Mouse (Mus musculus) intestine, embryonic 14.5 days (tissue): Measurements from ENCODE around the gene Nkapd1. TPM values are rescaled to one million over a fixed set of nuclear protein-coding genes. Genes with fewer than 3 reads are reported as not detected.

ENCODE experiments used
- ATAC-seq: fragments of 200-750 bp; cut with Nextera tagmentation; replicated peaks from 2 replicates; pipeline ENCODE4 v1.8.0; 2017; ENCODE audit warnings: low read depth, moderate number of reproducible peaks, moderate TSS enrichment, moderate library complexity; ENCODE audit not compliant: low FRiP score, low TSS enrichment
- DNase-seq: peaks from one replicate; pipeline ENCODE4 v3.0.0-alpha.2; 2018; ENCODE audit warnings: low spot score
- H3K27ac ChIP-seq: fragments of 300-500 bp; sonication (generic); 2 replicates; pipeline ENCODE4 v1.5.1; 2014; ENCODE audit warnings: low read depth, mild to moderate bottlenecking, control low read depth
- H3K27me3 ChIP-seq: fragments of 300-500 bp; sonication (generic); replicated peaks from 2 replicates; pipeline ENCODE4 v1.6.1; 2014; ENCODE audit warnings: low read length, control low read depth; ENCODE audit not compliant: control insufficient read depth, insufficient read depth
- H3K36me3 ChIP-seq: fragments of 300-500 bp; sonication (generic); 2 replicates; pipeline ENCODE4 v1.6.1; 2014; ENCODE audit warnings: low read length, control low read depth; ENCODE audit not compliant: control insufficient read depth, insufficient read depth
- H3K4me1 ChIP-seq: fragments of 300-500 bp; sonication (generic); replicated peaks from 2 replicates; pipeline ENCODE4 v1.6.1; 2014; ENCODE audit warnings: low read length, control low read depth, mixed read lengths; ENCODE audit not compliant: control insufficient read depth, insufficient read depth
- H3K4me2 ChIP-seq: fragments of 300-500 bp; sonication (generic); 2 replicates; pipeline ENCODE4 v1.6.1; 2014; ENCODE audit warnings: low read length
- H3K4me3 ChIP-seq: fragments of 300-500 bp; sonication (generic); 2 replicates; pipeline ENCODE4 v1.5.1; 2014; ENCODE audit warnings: low read depth, low read length, control low read depth, mixed read lengths
- H3K9ac ChIP-seq: fragments of 300-500 bp; sonication (generic); 2 replicates; pipeline ENCODE4 v1.6.1; 2014; ENCODE audit warnings: mild to moderate bottlenecking, low read length
- H3K9me3 ChIP-seq: fragments of 300-500 bp; sonication (generic); 2 replicates; pipeline ENCODE4 v1.6.1; 2016; ENCODE audit warnings: low read length, control low read depth; ENCODE audit not compliant: control insufficient read depth
- WGBS: fragments of 180-500 bp; shearing (Covaris S2); extraction: QIAGEN DNeasy Blood & Tissue Kit; methylation state at CpG from one replicate; pipeline ENCODE4 v1.1.7; 2014; 5-methylcytosine and 5-hydroxymethylcytosine counted together
- polyA plus RNA-seq: library from polyadenylated mRNA; unstranded; fragments of >200 nt; fragmentation: Nextera tagmentation; extraction: Ambion mirVana; gene quantifications from 2 replicates; pipeline ENCODE4 v1.2.1, GENCODE M21; 2014

The Nkapd1 gene
- polyA plus RNA-seq, 1 experiment from 2014 or later = 20.7 TPM

DNA sequence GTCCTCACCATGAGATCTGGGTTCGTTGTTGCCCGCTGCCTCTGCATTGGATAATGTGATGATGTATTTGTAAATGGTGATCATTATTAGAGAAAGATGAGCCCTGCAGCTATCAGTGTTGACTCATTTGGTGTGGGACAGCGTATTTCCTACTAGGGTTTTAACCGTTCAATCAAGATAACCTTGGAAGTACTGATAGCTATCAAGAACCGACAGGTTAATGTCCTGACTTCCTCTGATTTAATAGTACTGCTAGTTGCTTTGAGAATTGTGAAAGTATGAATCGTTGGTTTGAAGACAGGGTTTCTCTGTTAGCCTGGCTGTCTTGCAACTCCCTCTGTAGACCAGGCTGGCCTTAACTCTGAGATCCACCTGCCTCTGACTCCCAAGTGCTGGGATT, 12.9 kb downstream of the Nkapd1 start:
- ATAC-seq = no peak
- no peaks in the 10 kb centered on the region for H3K9me3 ChIP-seq
- peak overlapping the region; percentile 81 for H3K27ac ChIP-seq
- H3K36me3 ChIP-seq = peaks cover 54% of the 10 kb centered on the region
- H3K27me3 ChIP-seq = no peaks in the 10 kb centered on the region
- H3K4me2 ChIP-seq = peak overlapping the region; percentile 79
- peak overlapping the region; percentile 79 for H3K9ac ChIP-seq
- no peak for DNase-seq
- peaks cover 8% of the 10 kb centered on the region; the same call in 1 of the 2 replicates for H3K4me1 ChIP-seq
- 3% methylated on average over 6 of the region's 6 CpGs for WGBS
- peak overlapping the region; percentile 79 for H3K4me3 ChIP-seq

GRCm38 (mm10) chr9:50603998-50604324, 13.3 kb downstream of the Nkapd1 start:
- Histone ChIP-seq H3K27me3 (no peaks in the 10 kb centered on the region), H3K4me2 (peak overlapping the region; percentile 79), H3K27ac (peak overlapping the region; percentile 81), H3K4me3 (peak overlapping the region; percentile 79), H3K36me3 (peaks cover 54% of the 10 kb centered on the region), H3K9me3 (no peaks in the 10 kb centered on the region), H3K4me1 (peaks cover 8% of the 10 kb centered on the region; the same call in 1 of the 2 replicates), H3K9ac (peak overlapping the region; percentile 79)
- no peak for DNase-seq
- peak; percentile 83 for ATAC-seq
- WGBS = 0% methylated on average over 24 of the region's 24 CpGs

- H3K4me1 ChIP-seq = peaks cover 8% of the 10 kb centered on the region; the same call in 1 of the 2 replicates
- peak within 1 kb of the TSS; percentile 79 for H3K4me3 ChIP-seq
- H3K9me3 ChIP-seq = no peaks in the 10 kb centered on the region
- peak within 1 kb of the TSS; percentile 79 for H3K9ac ChIP-seq
- H3K27ac ChIP-seq = peak within 1 kb of the TSS; percentile 81
- WGBS = under 1% methylated on average over 48 of the region's 48 CpGs
- ATAC-seq (peak; percentile 94), DNase-seq (peak; percentile 92)
- peak within 1 kb of the TSS; percentile 79 for H3K4me2 ChIP-seq
- H3K27me3 ChIP-seq = no peaks in the 10 kb centered on the region
- peaks cover 54% of the 10 kb centered on the region for H3K36me3 ChIP-seq
These were observed 13.9 kb downstream of the Nkapd1 start, which contains the start of the genes Sdhd and Timm8b for GRCm38 (mm10) chr9:50603189-50603997. Gene Sdhd, minus strand, starts transcription at chr9:50603812. Gene Timm8b, plus strand, starts transcription at chr9:50603910.

GRCm38 (mm10) chr9:50602055-50602845, 15.0 kb downstream of the Nkapd1 start:
- no peaks in the 10 kb centered on the region for H3K9me3 ChIP-seq
- peaks cover 8% of the 10 kb centered on the region; the same call in 1 of the 2 replicates for H3K4me1 ChIP-seq
- DNase-seq (no peak), ATAC-seq (no peak)
- H3K36me3 ChIP-seq = peaks cover 54% of the 10 kb centered on the region
- peak overlapping the region; percentile 79 for H3K4me3 ChIP-seq
- no peak overlapping the region for H3K27ac ChIP-seq
- peak overlapping the region; percentile 79 for H3K4me2 ChIP-seq
- no peaks in the 10 kb centered on the region for H3K27me3 ChIP-seq
- 86% methylated on average over 7 of the region's 7 CpGs for WGBS
- peak overlapping the region; percentile 76; the same call in 1 of the 2 replicates for H3K9ac ChIP-seq

DNA sequence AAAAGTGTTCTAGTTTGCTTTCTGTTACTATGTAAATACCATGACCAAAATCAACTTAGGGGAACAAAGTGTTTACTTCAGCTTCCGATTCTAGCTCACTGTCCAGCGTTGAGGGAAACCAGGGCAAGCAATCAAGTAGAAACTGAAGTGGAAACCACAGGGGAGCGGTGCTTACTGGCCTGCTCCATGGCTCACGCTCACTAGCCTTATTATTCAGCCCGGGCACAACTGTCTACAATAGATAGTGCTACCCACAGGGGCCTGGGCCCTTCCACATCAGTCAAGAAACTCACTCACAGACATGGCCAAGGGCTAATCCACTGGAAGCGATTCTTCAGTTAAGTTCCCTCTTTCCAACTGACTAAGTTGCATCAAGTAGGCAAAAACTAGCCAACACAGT, 15.7 kb downstream of the Nkapd1 start:
- no peak overlapping the region for H3K4me3 ChIP-seq
- peaks cover 56% of the 10 kb centered on the region for H3K36me3 ChIP-seq
- 85% methylated on average over 6 of the region's 6 CpGs for WGBS
- H3K9me3 ChIP-seq = no peaks in the 10 kb centered on the region
- no peak overlapping the region for H3K9ac ChIP-seq
- H3K27ac ChIP-seq = no peak overlapping the region
- no peak for ATAC-seq
- H3K27me3 ChIP-seq = no peaks in the 10 kb centered on the region
- H3K4me2 ChIP-seq = no peak overlapping the region
- H3K4me1 ChIP-seq = peaks cover 8% of the 10 kb centered on the region; the same call in 1 of the 2 replicates
- no peak for DNase-seq

- WGBS = 94% methylated on average over 8 of the region's 8 CpGs
- Histone ChIP-seq H3K9me3 (no peaks in the 10 kb centered on the region), H3K4me1 (no peaks in the 10 kb centered on the region; the same call in 1 of the 2 replicates), H3K4me2 (no peak overlapping the region), H3K9ac (no peak overlapping the region), H3K36me3 (peaks cover 61% of the 10 kb centered on the region), H3K27me3 (no peaks in the 10 kb centered on the region), H3K27ac (no peak overlapping the region), H3K4me3 (no peak overlapping the region)
- ATAC-seq (no peak), DNase-seq (no peak)
These were observed 20.3 kb downstream of the Nkapd1 start for GRCm38 (mm10) chr9:50596973-50597372.

DNA sequence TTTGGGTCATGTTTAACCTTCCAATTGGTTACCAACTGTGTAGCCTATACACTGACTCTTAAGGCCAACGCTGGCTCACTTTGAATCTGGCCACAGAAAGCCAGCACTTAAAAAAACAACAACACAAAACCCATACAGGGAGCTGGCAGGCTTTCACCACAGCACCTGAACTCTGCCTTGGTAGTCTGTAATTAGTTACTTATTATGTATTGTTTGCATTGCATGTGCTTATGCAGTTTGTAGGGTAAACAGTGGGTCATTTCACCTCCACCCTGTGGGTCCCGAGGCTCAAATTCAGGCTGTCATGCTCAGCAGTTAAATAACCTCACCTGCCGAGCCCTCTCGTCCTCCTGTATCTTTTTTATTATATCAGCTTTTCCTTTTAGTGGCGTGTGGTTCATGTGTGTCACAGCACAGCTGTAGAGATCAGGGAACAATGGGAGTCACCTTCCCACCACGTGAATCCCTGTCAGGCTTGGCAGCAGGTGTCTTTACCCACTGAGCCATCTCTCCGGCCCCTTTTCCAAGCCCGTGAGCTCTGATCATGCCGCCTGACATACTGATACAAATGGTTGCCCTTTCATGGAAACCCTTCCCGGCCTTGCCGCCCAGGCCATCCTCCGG, 22.4 kb downstream of the Nkapd1 start:
- H3K9me3 ChIP-seq = no peaks in the 10 kb centered on the region
- H3K27ac ChIP-seq = no peak overlapping the region
- H3K4me1 ChIP-seq = no peaks in the 10 kb centered on the region
- no peak overlapping the region for H3K4me2 ChIP-seq
- no peak overlapping the region for H3K9ac ChIP-seq
- peak; percentile 67 for ATAC-seq
- WGBS = 65% methylated on average over 12 of the region's 12 CpGs
- H3K36me3 ChIP-seq = peaks cover 53% of the 10 kb centered on the region
- no peaks in the 10 kb centered on the region for H3K27me3 ChIP-seq
- H3K4me3 ChIP-seq = no peak overlapping the region
- no peak for DNase-seq

DNA sequence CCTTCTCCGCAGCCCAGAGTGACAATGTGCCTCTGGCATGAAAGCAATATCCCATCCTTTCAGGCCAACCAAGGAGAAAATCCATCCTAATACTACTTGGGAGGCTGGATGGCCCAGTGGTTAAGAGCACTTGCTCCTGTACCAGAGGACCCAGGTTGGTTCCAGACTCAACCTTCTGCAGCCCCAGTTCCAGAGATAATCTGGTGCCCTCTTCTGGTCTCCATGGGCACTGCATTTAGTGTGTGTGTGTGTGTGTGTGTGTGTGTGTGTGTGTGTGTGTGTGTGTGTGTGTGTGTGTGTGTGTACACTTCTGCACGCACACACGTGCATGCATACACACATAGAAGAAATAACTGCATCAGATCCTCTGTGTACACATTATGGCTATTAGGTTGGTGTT, 23.7 kb downstream of the Nkapd1 start:
- Histone ChIP-seq H3K4me2 (no peak overlapping the region), H3K9ac (no peak overlapping the region), H3K27me3 (no peaks in the 10 kb centered on the region), H3K9me3 (no peaks in the 10 kb centered on the region), H3K36me3 (peaks cover 40% of the 10 kb centered on the region), H3K4me3 (no peak overlapping the region), H3K27ac (no peak overlapping the region), H3K4me1 (no peaks in the 10 kb centered on the region)
- 79% methylated on average over 3 of the region's 3 CpGs for WGBS
- DNase-seq = no peak
- no peak for ATAC-seq
